In genomic region chr3:122710141-122710540, GRCm38 (mm10) we compare ENCODE assay signal across 12 mouse cellular contexts.
"Had no signal": no experiment of that assay in that cellular context is flagged by ENCODE, and none has a peak within 500 bp of the region (broad histone marks: within the 10 kb centered on the region; RNA-seq: fewer than 3 reads in every experiment).

No protein-coding gene starts in this region.

- H3K4me1 ChIP-seq: limb, embryonic 12.5 days; limb, embryonic 15.5 days had no signal

- DNase-seq: kidney, adult 8-10 months; left cerebral cortex, postnatal 4 days; liver, postnatal 0 days; lung, postnatal 36 days; midbrain, embryonic 14.5 days; thymus, postnatal 25 days had no signal

- H3K9me3 ChIP-seq: limb, embryonic 12.5 days; limb, embryonic 15.5 days had no signal

- H3K27me3 ChIP-seq: limb, embryonic 12.5 days; limb, embryonic 15.5 days had no signal

- H3K4me2 ChIP-seq: limb, embryonic 12.5 days; limb, embryonic 15.5 days; liver, embryonic 11.5 days; midbrain, embryonic 11.5 days had no signal

- ATAC-seq: intestine, postnatal 0 days; liver, postnatal 0 days had no signal

- H3K27ac ChIP-seq: limb, embryonic 12.5 days; limb, embryonic 15.5 days; liver, embryonic 14.5 days had no signal

- H3K9ac ChIP-seq: limb, embryonic 12.5 days; limb, embryonic 15.5 days; liver, embryonic 14.5 days; liver, postnatal 0 days had no signal

- H3K4me3 ChIP-seq: limb, embryonic 12.5 days; limb, embryonic 15.5 days had no signal

- H3K36me3 ChIP-seq: limb, embryonic 12.5 days; limb, embryonic 15.5 days had no signal
